Mouse (Mus musculus) neural tube, embryonic 11.5 days (tissue): ENCODE measurements around the gene Treml4. TPM values are rescaled to one million over a fixed set of nuclear protein-coding genes. Genes with fewer than 3 reads are reported as not detected.

Source experiments
- ATAC-seq: fragments of 200-750 bp; cut with Nextera tagmentation; 2 replicates; pipeline ENCODE4 v1.8.0; 2017; ENCODE audit warnings: moderate number of reproducible peaks, mild to moderate bottlenecking, moderate TSS enrichment, moderate library complexity; ENCODE audit not compliant: insufficient read depth, low FRiP score, low TSS enrichment
- DNase-seq: peaks from one replicate; pipeline ENCODE4 v3.0.0-alpha.2; 2015; ENCODE audit warnings: low spot score
- H3K27ac ChIP-seq: fragments of 300-500 bp; sonication (generic); 2 replicates; pipeline ENCODE4 v1.5.1; 2014; ENCODE audit warnings: low read depth, mild to moderate bottlenecking, low read length
- H3K27me3 ChIP-seq: fragments of 300-500 bp; sonication (generic); 2 replicates; pipeline ENCODE4 v1.6.1; 2014; ENCODE audit warnings: mild to moderate bottlenecking, low read length, mixed read lengths; ENCODE audit not compliant: control insufficient read depth, insufficient read depth
- H3K36me3 ChIP-seq: fragments of 300-500 bp; sonication (generic); 2 replicates; pipeline ENCODE4 v1.6.1; 2014; ENCODE audit warnings: mild to moderate bottlenecking, low read length, moderate library complexity, mixed read lengths; ENCODE audit not compliant: control insufficient read depth, insufficient read depth
- H3K4me1 ChIP-seq: fragments of 300-500 bp; sonication (generic); 2 replicates; pipeline ENCODE4 v1.6.1; 2014; ENCODE audit warnings: low read length, mixed read lengths; ENCODE audit not compliant: control insufficient read depth, insufficient read depth
- H3K4me2 ChIP-seq: fragments of 300-500 bp; sonication (generic); 2 replicates; pipeline ENCODE4 v1.6.1; 2014; ENCODE audit warnings: low read depth, mild to moderate bottlenecking, moderate library complexity
- H3K4me3 ChIP-seq: fragments of 300-500 bp; sonication (generic); 2 replicates; pipeline ENCODE4 v1.5.1; 2014; ENCODE audit warnings: low read depth, low read length
- H3K9ac ChIP-seq: fragments of 300-500 bp; sonication (generic); 2 replicates; pipeline ENCODE4 v1.6.1; 2014; ENCODE audit warnings: mild to moderate bottlenecking, low read length
- H3K9me3 ChIP-seq: fragments of 300-500 bp; sonication (generic); 2 replicates; pipeline ENCODE4 v1.6.1; 2016; ENCODE audit warnings: low read length; ENCODE audit not compliant: control insufficient read depth
- WGBS: fragments of 180-500 bp; shearing (Covaris S2); extraction: QIAGEN DNeasy Blood & Tissue Kit; methylation state at CpG from one replicate; pipeline ENCODE4 v1.1.7; 2014; 5-methylcytosine and 5-hydroxymethylcytosine counted together
- polyA plus RNA-seq: library from polyadenylated mRNA; unstranded; fragments of >200 nt; fragmentation: Nextera tagmentation; extraction: Ambion mirVana; gene quantifications from 2 replicates; pipeline ENCODE4 v1.2.1, GENCODE M21; 2014

Gene Treml4
- polyA plus RNA-seq, 1 experiment from 2014 or later, result 0.25 TPM

DNA sequence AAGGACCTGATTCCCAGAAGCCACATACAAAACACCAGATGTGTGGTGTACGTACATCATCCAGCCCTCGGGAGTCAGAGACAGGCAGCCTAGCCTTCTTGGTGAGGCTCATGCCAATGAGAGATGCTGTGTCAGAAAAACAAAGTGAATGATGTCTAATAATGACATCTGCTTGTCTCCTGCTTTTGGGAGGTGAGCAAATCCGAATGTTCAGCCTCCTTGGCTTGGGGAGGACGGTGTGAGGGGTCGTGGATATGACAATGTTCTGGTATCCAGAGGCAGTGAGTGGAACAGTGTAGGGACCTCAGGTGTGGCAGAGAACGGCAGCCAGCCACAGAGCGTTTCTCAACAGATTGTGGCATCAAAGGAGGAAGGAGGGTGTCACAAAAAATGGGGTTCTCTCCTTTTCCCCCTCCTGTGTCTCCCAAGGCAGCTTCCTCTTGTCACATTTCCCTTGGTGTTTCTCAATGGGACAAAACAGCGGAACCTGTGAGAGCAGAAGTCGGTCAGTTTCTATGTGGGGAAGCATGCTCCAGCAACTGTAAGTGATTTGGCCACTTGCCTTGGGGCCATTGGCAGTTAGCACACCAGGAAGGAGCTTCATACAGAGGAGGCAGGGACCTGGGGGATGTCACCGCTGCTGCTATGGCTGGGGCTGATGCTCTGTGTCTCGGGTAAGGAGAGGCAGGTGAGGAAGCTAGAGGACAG is 16.7 kb upstream of the Treml4 start, which contains the start of gene Trem3:
Gene Trem3, plus strand, starts transcription at position 557 of the 708 bp plus-strand sequence.
- H3K27me3 ChIP-seq, result no peaks in the 10 kb centered on the region
- no peaks in the 10 kb centered on the region for H3K4me1 ChIP-seq
- WGBS, result 84% methylated on average over 11 of the region's 11 CpGs
- no peak within 1 kb of the TSS for H3K4me3 ChIP-seq
- no peak within 1 kb of the TSS for H3K9ac ChIP-seq
- no peak within 1 kb of the TSS for H3K4me2 ChIP-seq
- no peaks in the 10 kb centered on the region for H3K9me3 ChIP-seq
- H3K27ac ChIP-seq, result no peak within 1 kb of the TSS
- no peaks in the 10 kb centered on the region for H3K36me3 ChIP-seq
- ATAC-seq (no peak), DNase-seq (no peak)

DNA sequence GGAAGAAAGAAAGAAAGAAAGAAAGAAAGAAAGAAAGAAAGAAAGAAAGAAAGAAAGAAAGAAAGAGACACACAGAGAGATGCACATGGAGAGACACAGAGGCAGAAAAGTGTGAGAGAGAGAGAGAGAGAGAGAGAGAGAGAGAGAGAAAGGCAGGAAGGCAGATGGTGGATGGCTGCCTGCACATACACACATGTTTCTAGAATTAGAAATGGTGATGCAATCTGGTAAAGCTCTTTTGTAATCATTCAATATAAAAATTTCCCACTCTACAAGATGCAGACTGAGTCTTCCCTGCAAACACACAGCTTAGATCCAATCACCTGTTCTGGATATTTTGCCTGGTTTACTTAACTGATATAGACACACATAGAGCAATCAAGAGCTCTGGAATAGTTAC is 15.1 kb upstream of the Treml4 start:
- no peak for ATAC-seq
- Histone ChIP-seq H3K27ac (no peak overlapping the region), H3K4me1 (no peaks in the 10 kb centered on the region), H3K9me3 (no peaks in the 10 kb centered on the region), H3K36me3 (no peaks in the 10 kb centered on the region), H3K4me3 (no peak overlapping the region), H3K9ac (no peak overlapping the region), H3K4me2 (no peak overlapping the region), H3K27me3 (no peaks in the 10 kb centered on the region)
- DNase-seq, result no peak

DNA sequence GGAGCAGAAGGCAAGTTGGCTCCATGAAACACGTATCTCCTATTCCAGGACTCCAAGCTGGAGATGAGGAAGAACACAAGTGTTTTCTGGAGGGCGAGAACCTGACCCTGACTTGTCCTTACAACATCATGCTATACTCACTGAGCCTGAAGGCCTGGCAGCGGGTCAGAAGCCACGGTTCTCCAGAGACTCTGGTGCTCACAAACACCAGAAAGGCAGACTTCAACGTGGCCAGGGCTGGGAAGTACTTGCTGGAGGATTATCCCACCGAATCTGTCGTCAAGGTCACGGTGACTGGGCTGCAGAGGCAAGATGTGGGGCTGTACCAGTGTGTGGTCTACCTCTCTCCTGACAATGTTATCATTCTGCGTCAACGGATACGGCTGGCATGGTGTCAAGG is 14.6 kb upstream of the Treml4 start:
- 86% methylated on average over 11 of the region's 11 CpGs for WGBS
- H3K4me2 ChIP-seq, result no peak overlapping the region

DNA sequence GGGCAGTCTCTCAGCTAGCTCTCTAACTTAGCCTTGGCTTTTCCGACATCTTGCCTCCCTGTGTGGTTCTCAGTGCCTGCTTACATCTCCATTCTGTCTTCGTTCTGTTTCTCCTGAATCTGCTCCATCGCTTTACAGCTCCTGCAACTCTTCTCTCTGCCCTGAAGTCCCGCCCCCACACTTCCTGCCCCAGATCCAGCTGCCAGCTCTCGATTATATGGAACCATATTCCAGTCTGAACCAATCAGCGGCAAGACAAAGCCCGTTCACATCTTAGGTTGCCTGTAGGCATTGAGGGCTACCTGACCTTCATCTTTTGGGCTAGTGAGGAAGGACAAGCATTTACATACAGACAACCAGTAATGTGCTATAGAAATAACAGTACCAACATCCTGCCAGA is 13.5 kb upstream of the Treml4 start:
- DNase-seq, result no peak
- no peaks in the 10 kb centered on the region for H3K36me3 ChIP-seq
- no peaks in the 10 kb centered on the region for H3K9me3 ChIP-seq
- 90% methylated on average over 7 of the region's 7 CpGs for WGBS
- no peak overlapping the region for H3K4me2 ChIP-seq
- no peaks in the 10 kb centered on the region for H3K27me3 ChIP-seq
- ATAC-seq, result no peak
- no peak overlapping the region for H3K4me3 ChIP-seq
- no peak overlapping the region for H3K9ac ChIP-seq
- H3K4me1 ChIP-seq, result no peaks in the 10 kb centered on the region
- no peak overlapping the region for H3K27ac ChIP-seq

More for the DNA sequence above, 14.6 kb upstream of the Treml4 start:
- Histone ChIP-seq H3K9ac (no peak overlapping the region), H3K4me3 (no peak overlapping the region), H3K9me3 (no peaks in the 10 kb centered on the region), H3K4me1 (no peaks in the 10 kb centered on the region), H3K36me3 (no peaks in the 10 kb centered on the region), H3K27ac (no peak overlapping the region), H3K27me3 (no peaks in the 10 kb centered on the region)
- DNase-seq (no peak), ATAC-seq (no peak)

DNA sequence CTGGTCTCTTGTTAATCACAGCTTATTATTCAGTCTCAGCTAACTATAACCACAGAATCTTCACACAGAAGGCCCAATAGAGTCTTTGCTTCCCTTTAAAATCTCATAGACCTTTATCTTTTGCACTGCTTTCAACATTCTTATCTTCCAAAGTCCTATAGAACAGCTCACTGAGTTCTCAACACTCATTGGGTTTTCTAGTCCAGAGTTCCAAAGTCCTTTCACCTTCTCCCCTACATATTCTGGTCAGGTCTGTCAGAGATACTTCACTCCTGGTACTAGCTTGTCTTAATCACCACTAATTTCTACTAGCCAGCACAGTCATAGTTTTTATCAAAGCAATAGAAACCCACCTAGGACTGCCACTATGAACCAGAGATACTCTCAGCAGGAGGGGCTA is 7.5 kb upstream of the Treml4 start:
- no peak overlapping the region for H3K27ac ChIP-seq
- H3K4me2 ChIP-seq, result no peak overlapping the region
- ATAC-seq (no peak), DNase-seq (no peak)
- no peaks in the 10 kb centered on the region for H3K4me1 ChIP-seq
- H3K9ac ChIP-seq, result no peak overlapping the region
- H3K9me3 ChIP-seq, result 0 out of 2 replicates have a peak, but pooled peaks cover 8% of the 10 kb centered on the region
- no peaks in the 10 kb centered on the region for H3K36me3 ChIP-seq
- H3K4me3 ChIP-seq, result no peak overlapping the region
- H3K27me3 ChIP-seq, result no peaks in the 10 kb centered on the region

DNA sequence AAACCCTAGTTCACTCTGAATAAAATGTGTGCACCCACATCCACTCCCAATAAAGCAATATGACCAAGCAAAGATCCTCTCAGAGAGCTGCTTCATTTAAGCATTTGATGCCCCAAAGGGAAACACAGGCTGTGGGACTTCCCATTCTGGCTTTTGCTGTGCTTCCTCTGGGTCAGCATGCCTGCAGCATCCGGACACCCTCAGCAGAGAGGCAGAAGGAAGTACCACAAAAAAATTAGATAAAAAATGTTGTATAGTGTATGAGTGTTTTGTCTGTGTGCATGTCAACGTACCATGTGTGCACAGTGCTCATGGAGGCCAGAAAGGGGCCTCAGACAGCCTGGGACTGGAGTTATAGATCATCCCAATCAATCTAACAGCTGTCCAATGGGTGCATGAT is 2.2 kb upstream of the Treml4 start:
- H3K27ac ChIP-seq, result no peak overlapping the region
- no peaks in the 10 kb centered on the region for H3K36me3 ChIP-seq
- H3K9me3 ChIP-seq, result 0 out of 2 replicates have a peak, but pooled peaks cover 8% of the 10 kb centered on the region
- 0 out of 2 replicates have a peak, but pooled peaks cover 2% of the 10 kb centered on the region for H3K4me1 ChIP-seq
- H3K27me3 ChIP-seq, result no peaks in the 10 kb centered on the region
- DNase-seq (no peak), ATAC-seq (no peak)
- H3K4me3 ChIP-seq, result no peak overlapping the region
- no peak overlapping the region for H3K4me2 ChIP-seq
- 91% methylated on average over 2 of the region's 2 CpGs for WGBS
- no peak overlapping the region for H3K9ac ChIP-seq

DNA sequence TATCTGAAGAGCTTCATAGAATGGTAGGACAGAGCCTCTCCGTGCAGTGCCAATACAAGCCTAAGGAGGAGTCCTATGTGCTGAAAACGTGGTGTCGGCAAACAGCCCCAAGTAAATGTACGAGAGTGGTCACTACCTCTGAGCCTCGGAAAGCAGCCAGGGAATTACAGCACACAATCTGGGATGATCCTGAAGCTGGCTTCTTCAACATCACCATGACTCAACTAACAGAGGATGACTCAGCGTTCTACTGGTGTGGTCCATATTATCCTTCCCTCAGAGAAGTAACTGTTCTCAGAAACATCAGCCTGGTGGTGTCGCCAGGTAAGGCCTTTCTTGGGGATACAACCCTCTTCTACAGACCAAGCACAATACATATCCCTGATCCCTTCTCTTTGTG is 567 bp downstream of the Treml4 start:
- ATAC-seq, result no peak
- no peak overlapping the region for H3K4me2 ChIP-seq
- 0 out of 2 replicates have a peak, but pooled peaks cover 2% of the 10 kb centered on the region for H3K9me3 ChIP-seq
- no peak overlapping the region for H3K9ac ChIP-seq
- H3K27ac ChIP-seq, result no peak overlapping the region
- WGBS, result 90% methylated on average over 7 of the region's 7 CpGs
- DNase-seq, result no peak
- H3K4me1 ChIP-seq, result 0 out of 2 replicates have a peak, but pooled peaks cover 2% of the 10 kb centered on the region
- H3K4me3 ChIP-seq, result no peak overlapping the region
- H3K27me3 ChIP-seq, result no peaks in the 10 kb centered on the region
- H3K36me3 ChIP-seq, result no peaks in the 10 kb centered on the region

DNA sequence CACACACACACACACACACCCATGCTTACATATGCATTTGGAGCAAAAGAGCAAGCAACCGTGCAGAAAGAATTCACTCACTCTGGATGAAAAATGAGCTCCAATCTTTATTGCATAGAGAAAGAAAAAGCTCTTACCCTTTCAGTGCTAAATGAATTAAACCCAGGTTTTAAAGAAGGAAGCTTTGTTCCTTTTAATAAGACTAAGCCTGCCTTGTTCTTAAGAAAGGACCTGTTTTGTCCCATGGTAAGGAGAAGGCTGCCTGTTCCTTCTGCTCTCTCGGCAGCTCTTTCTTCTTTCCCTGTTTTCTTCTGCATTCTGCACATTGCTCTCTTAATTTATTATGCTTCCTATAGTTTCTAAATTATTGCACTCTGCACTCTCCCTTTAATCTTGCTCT is 2.0 kb downstream of the Treml4 start:
- H3K4me2 ChIP-seq, result no peak overlapping the region
- no peaks in the 10 kb centered on the region for H3K9me3 ChIP-seq
- DNase-seq, result peak; percentile 49
- H3K9ac ChIP-seq, result no peak overlapping the region
- no peak overlapping the region for H3K27ac ChIP-seq
- H3K4me3 ChIP-seq, result no peak overlapping the region
- no peaks in the 10 kb centered on the region for H3K27me3 ChIP-seq
- peak; percentile 53 for ATAC-seq
- 0 out of 2 replicates have a peak, but pooled peaks cover 2% of the 10 kb centered on the region for H3K4me1 ChIP-seq
- no peaks in the 10 kb centered on the region for H3K36me3 ChIP-seq
- 8% methylated on average over 2 of the region's 2 CpGs for WGBS

DNA sequence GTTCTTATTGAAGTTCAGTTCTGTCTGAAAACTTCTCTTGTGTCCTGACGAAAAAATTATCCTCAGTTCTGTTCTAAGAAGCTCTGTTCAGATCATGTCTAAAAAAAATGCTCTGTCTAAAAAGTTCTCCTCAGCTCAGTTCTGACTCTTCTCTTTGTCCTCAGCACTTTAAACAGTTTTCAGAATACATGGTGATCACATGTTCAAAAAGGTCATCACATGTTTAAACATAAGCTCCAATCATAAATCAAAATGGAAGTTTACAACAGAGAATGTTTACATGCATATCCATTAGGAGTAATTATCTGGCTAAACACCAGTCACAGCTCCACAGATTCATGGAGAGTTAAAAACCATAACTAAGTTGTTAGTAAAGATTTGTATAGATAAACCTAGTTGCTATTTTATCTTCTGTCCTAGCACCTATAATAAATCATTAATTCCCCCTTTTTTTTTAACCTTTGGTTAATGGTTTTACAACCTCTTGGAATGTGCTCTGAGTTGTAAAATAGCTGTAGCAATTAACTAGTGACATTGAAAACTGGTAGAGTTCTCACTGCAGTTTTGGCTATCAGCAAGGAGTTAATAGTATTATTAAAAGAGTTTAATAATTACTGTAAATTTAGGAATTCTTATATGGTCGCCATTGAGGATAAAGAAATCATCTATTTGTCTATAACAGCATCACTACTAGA is 2.7 kb downstream of the Treml4 start:
- Histone ChIP-seq H3K4me3 (no peak overlapping the region), H3K9me3 (no peaks in the 10 kb centered on the region), H3K4me2 (no peak overlapping the region), H3K27ac (no peak overlapping the region), H3K36me3 (no peaks in the 10 kb centered on the region), H3K27me3 (no peaks in the 10 kb centered on the region), H3K4me1 (0 out of 2 replicates have a peak, but pooled peaks cover 2% of the 10 kb centered on the region), H3K9ac (no peak overlapping the region)
- no peak for ATAC-seq
- no peak for DNase-seq
- WGBS, result 29% methylated on average over 2 of the region's 2 CpGs
